Mouse (Mus musculus) CH12F3 (cell line): ENCODE results near the gene Crtam.

Experiments used
- in situ Hi-C: fragments of 300-500 bp; cut with MboI; formaldehyde crosslinking; loops from 2 replicates; pipeline ENCODE4 v1.14.3; 2020; ENCODE audit warnings: low sequenced_read_pairs

The Crtam gene

DNA sequence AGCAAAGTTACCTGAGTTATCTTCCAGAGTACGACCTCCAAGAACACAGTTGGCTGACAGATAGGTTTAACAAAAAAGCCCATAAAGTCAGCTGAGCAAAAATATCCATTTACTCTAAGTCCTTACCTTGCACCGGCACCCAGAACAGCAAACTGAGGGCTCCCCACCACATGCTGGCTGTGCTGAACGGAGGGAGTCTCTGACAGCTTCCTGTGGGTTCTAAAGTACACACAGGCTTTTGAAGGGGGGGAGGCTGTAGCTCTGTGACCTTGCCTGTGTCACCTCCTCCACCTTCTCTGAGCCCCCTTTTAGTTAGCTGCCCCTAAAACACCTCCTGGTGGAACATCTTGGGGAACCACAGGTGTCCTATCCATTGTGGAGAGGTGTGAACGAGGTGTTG, at the start of gene Crtam:
Crtam (minus strand) TSS at position 214 of the 400 bp plus-strand sequence.
- in situ Hi-C loops = no loop called here

DNA sequence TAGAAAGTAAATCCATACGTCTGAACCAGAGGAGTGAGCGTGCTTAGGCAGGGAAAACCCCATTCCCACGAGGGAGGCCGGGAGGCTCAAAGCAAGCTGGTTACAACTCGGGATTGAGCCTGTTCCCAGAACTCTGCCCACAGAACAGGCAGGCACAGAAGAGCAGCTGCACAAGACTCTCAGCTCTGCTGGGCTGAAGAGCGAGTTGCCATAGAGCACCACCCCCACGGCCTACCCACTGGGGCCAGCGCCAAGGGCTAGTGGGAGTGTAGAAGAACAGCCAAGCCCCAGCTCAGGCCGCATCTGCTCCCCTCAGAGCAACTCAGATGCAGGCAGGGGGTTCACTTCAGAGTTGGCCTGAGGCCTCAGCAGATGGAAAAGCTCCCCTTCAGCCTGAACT, 49.7 kb upstream of the Crtam start:
- in situ Hi-C loops = no loop called here

DNA sequence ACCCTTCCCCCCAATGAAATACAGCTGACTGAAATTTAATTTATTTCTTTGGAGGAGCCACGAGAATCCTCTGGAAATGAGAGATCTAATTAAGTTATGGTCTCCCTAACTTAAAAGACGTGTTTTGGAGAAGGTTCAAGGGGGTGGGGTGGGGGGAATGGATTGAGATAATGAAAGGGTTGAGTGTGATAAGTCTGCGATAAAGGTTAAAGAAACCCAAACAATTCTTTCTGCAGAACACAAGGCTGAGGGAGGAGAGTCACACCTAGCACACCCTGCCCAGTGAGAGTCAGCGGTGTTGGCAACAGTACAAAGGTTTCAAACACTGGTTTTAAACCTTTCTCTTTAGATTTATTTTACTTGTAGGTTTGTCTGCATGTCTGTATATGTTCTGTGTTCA, 49.0 kb upstream of the Crtam start:
- in situ Hi-C loops = no loop called here

DNA sequence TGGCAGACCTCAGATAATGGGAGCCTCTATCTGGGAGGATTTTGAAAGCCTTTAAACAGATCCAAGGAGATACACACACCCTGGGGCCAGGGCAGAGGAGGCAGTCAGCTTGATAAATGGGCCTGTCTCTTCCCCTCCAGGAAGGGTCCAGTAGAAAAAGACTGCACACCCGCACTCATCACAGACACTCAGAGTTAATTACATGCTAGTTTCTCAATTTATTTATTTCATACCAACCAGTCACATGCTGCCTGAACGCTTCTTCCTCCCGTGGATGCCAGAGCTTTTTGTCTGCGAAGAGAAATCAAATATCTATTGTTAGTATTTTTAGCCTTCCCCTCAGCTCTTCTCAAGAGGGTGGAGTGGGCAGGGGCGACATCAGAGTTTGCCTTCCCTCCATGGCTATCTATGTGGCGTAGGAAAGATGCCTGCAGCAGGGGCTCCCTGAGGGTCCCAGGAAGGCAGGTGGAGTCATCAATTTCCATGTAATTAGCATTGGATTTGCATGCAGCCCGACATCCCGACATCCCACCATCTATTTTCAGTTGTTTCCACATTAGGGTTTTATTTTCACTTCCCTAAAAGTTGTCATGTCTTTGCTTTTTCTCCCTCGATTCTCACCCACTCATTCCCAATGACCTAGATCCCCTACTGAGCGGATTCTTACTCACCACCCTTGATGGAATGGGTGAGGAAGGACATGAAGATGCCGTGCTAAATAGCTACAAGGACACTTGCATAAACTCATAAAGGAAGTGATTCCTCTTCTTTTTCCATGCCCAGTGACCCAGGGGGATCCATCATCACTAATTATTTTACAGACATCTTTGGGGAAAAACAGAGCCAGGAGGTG, 46.9 kb upstream of the Crtam start:
- in situ Hi-C loops = no loop called here

DNA sequence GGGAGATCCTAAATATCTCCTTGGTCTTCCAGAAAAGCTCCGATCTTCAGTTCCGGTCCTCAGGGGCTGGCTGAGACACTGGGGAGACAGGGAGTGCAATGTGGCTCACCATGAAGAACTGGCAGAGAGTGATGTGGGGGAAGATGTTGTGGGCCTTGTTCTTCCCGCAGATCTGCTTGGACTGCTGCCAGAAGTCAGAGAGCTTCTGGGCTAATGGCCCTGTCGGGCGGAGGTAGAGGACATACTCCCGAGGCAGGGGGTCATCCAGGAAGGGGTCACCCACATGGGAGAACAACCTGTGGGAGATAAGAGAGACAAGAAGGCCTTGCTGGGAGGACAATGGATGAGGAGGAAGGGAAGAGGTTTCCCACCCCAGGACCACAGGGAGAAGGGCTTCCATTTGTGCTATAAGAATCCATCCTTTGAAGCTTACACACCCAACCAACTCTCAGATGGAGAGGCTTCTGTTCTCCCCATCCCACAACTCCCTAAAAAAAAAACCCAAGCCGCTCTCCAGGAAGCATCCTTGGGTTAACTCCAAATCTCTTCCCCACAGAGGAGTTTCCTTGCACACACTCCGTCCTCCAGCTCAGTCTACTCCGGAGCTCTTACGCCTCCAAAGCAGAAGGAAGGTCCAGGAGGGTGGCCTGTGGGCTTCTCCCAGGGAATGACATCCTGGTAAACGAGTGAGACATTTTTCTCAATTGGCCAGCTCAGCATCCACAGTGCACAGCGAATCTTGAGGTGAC, 46.1 kb upstream of the Crtam start:
- in situ Hi-C loops = no loop called here

DNA sequence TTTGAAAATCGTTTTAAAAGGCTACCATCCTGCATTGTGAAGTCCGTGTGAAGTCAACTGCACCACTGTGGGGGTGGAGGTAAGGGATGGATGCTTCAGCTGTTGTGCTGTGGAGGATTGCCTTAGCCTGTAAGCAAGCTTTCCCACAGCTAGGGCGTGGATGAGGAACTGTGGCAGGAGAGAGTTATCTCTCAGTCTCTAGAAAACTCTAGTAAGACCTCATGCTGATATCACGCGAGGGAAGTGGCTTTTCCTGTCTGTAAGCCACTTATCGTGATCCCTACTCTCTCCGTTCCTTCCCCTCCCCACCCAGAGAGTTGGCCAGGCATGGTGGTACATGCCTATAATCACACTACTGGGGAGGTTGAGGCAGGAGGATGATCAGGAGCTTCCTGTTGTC, 44.9 kb upstream of the Crtam start:
- in situ Hi-C loops = loop anchor here (5.0 kb wide), 1 partner anchor 128 kb away; no protein-coding TSS in a partner anchor

DNA sequence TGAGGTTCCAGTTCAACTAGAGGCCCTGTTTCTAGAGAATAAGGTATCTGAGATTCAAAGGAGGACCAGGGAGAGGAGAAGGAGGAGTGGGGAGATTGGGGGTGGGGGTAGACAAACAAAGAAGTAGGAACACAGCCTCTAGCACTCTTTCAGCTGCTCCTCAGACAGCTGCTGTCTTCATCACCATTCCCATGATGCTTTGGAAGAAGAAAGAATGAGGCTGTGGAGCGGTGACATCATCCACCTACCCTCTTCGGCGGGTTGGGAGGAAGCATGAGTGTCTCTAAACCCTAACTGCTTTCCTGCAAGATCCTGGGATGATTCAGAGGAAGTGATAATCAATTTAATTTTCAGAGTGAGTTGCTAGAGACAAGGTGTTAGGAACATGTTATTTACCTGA, 44.4 kb upstream of the Crtam start:
- in situ Hi-C loops = loop anchor here (5.0 kb wide), 1 partner anchor 128 kb away; no protein-coding TSS in a partner anchor

DNA sequence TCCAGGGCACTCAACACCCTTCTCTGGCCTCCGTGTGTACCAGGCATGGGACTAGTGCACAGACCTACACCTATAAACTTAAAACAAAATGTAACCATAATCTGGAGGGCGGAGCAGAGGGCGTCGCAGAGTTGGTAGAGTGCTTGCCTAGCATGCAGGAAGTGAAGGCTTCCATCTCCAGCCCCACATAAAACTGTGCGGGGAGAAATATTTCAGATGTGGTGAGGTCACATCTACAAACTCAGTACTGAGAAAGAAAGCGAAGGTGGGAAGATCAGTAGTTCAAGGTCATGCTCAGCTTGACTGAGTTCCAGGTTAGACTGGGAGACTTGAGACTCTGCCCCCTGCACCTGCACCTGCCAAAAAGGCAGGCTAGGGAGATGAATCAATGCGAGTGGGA, 43.8 kb upstream of the Crtam start:
- in situ Hi-C loops = loop anchor here (5.0 kb wide), 1 partner anchor 129 kb away; no protein-coding TSS in a partner anchor

DNA sequence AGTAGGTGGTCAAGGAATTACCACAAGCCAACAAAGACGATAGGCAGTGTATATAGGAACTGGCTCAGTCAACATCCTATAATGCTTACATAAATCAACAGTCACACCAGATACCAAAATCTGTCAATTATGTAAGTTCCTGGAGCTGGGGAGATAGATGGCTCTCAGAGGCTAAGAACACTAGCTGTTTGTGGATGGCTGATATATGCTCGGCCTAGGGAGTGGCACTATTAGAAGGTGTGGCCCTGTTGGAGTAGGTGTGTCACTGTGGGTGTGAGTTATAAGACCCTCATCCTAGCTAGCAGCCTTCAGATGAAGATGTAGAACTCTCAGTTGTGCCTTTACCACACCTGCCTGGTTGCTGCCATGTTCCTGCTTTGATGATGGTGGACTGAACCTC, 43.2 kb upstream of the Crtam start:
- in situ Hi-C loops = loop anchor here (5.0 kb wide), 1 partner anchor 130 kb away; no protein-coding TSS in a partner anchor

DNA sequence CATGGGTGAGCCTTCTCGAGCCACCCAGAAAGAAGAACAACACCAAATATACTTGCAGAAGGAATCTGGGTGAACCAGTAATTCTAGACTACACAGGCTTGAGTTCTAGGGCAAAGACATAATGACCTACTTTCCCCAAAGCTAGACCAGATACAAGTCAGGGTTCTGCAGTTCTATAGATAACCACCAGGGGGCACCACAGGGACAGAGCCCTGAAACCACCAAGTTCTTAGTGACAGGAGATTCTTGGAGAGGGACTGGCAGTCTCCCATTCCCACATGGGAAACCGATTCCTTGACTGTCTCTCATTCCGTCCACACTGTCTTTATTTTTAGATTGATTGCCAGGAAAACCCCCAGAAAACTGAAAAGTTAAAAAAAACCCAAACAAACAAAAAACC, 40.2 kb upstream of the Crtam start:
- in situ Hi-C loops = loop anchor here (5.0 kb wide), 1 partner anchor 133 kb away; no protein-coding TSS in a partner anchor

DNA sequence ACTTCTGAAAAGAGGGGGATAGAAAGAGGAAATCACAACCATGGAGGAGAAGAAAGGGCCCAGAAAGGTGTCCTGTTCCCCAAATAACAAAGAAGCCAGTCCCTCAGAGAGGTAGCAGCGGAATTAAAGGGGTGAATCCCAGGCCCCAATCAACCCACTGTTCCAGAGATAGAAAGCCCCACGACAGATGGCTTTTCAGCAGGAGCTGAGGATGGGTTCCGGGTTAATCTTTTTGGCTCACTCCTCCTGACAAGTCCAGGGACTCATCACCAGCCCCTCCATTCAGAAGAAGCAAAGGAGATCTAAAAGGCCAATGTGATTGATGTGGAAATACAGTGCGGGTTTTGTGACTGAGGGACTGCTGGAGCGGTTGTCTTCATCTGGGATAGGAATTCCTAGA, 39.2 kb upstream of the Crtam start:
- in situ Hi-C loops = no loop called here

DNA sequence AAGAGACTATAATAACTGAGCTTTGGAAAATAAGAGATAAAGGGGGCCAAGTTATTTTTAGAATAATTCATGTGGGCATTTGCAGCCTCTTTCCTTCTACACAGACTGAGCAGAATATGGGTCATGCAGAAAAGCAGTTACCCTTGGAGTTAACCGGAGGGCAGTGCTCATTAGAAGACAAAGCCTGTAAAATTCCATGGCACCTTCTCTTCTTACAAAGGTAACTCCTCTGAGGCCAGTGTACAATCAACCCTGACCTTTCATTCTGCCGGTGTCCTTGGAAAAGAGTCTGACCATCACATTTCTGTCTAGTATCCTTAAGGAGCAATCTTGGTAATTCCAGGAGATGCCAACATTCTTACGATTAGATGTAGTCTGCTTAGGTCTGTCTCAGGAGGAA, 37.0 kb upstream of the Crtam start:
- in situ Hi-C loops = no loop called here

DNA sequence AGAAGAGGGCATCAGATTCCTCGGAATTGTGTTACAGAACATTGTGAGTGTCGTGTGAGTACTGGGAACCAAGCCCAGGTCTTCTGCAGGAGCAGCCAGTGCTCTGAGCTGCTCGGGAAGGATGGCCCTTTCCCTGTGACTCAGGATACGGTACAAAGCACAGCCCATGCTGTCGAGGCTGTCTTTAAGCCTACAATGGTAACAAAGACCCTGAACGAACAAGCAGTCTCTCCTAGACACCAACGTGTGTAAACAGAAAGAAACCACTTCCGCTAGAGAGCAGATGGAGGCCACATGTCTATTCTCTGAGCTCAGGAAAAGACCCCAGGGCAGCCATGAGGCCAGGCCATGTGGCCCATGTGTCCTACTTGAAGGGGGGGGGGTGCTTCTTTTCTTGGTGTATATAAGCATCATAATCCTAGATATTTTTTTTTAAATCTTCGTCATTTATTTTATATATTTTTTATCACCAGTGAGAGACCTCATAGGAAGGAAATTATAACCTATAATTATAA, 33.8 kb upstream of the Crtam start:
- in situ Hi-C loops = no loop called here

DNA sequence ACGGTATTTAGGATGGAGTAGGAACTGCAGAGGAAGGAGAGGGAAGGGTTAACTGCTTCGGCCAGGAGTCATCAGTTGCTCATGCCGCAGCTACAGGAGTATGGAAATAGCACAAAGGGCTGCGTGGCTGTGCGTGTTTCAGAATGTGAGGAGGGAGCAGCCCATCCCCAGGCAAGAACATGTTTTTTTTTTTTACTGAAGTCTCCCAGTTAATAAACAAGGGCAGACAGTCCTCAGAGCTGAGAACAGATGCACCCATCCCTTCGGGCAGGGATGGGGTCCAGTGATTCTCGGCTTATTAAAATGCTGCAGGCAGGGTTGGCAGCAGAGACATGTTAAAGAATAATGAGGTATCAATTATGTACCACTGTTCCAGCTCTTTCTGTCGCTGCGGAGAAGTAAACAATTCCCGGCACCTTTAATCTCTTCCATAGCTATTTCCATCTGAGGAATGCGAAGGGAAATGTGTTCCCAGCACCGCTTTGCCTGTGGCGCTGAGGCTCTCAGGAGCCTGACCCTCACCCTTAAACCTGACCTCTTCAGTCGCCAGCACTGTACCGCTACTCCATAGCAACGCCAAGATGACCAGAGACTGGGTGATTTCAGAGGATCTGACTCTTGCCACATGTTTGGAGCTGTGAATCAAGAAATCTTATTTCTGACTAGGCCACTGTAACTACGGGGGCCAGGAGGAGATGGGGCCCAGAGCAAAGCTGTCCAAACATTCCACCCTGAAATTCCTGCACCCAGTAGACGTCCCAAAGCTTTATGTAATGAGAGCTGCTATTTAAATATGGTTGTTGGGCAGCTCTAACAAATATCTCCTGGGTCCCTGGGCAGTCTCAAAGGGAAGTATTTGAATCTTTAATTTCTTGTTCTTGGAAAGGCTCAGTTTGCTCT, 27.4 kb upstream of the Crtam start:
- in situ Hi-C loops = no loop called here

DNA sequence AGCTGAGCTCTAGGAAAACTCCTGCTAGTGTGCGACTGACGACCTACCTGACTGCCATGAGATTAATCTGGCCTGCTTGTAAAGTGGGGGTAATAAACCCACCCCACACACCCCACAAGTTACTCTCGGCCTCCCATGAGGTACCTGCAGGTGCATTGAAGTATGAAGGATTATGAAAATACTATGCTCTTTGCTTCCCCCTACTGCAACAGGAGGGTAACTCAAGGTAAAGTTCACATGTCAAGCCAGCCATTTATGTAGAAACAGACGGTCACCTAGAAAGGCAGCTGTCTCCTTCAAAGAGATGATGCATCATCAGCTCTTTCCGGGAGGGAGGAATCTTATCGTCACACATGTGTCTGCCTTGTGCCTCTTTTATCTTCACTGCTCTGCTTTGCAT, 25.4 kb upstream of the Crtam start:
- in situ Hi-C loops = no loop called here

DNA sequence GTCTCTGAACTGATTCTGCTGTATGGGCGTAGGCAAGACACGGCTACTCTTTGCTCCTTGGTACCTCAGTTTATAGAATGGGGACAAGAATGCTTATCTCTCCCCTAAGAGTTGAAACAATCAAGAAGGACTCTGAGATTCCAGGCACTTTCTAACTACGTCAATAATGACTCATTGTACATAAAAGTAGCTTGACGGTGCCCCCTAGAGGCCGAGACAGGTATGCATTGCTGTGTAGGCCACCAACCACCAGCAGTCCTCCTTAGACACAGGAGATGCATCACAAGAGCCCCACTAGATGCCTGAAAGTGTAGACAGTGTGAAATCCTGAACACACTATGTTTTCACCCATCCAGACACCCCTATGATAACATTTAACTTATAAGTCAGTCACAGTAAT, 24.0 kb upstream of the Crtam start:
- in situ Hi-C loops = no loop called here

DNA sequence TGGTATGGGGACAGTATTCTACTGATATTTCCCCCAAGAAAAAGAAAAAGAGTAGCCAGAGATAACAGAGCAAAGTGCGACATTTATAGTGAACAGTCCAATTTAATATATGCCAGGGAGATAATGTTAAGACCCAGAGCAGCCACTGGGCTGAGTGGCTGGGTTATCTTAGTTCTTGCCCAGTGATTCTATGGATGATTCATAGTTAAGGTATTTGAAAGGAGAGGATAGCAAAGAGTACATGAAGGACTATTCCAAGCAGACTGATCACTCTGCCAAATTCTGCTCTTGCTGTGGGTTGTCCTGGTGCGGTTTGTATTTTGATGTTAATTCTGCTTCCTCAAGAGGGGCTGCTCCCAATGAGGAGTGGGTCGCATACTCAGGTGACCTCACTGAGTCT, 17.3 kb upstream of the Crtam start:
- in situ Hi-C loops = no loop called here

DNA sequence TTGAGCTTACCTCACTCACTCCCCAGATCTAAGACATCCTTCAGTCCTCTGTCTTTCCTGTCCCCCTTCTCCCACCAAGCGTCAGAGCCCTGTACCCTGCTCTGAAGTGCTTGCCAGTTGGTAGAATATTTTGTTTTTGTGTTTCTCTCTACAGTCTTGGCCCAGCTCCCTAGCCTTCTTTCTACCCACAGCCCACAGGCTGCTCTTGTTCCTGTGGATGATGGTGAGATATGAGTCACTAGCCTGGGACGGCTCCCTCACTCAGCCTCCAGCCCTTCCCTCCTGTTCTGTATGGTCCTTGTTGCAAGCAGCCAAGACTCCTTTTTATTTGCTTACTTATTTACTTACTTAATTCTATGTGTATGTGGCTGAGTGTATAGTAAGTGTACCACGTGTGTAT, 16.1 kb upstream of the Crtam start:
- in situ Hi-C loops = no loop called here

DNA sequence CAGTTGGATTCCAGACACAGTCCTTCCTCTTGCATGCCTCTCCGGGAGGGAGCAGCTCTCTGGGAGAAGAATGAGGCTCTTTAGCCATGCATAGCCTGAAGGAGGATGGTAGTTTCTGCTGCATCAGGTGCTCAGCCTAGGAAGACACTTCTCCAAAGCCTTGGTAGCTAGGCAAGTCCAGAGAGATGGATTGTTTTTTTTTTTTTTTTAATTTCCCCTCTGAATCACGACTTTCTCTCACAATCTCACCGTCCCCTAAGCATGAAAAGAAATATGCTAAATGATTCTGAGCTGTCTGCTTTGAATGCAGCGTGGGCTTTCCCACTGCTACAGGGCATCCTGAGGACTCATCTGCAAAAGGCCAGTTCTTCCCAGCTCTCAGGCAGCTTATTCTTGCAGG, 10.1 kb upstream of the Crtam start:
- in situ Hi-C loops = no loop called here

DNA sequence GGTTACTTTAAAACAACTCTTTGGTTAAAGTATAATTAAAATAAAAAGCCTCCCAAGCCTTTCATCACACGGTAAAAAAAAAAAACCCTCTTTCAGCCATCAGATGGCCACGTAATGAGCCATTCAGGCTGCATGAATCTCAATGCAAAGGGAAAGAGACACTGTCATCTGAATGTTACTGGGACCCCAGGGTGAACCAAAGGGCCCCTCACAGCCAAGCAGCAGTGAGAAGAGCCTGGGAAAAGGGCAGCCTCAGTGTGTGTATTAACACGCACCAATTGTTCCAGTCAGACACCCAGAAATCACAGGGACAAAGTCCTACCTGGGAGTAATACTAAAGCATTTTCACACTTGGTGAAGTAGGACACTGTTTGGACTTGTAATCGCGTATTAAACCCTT, 8.0 kb upstream of the Crtam start:
- in situ Hi-C loops = no loop called here
